Mouse (Mus musculus) lung, postnatal 0 days (tissue): Measurements from ENCODE around the gene Dnaaf5.

Experiments
- CTCF ChIP-seq: IDR thresholded peaks from 2 replicates; pipeline ENCODE4 v1.5.1; 2016; ENCODE audit warnings: antibody characterized with exemption, mild to moderate bottlenecking
- EP300 ChIP-seq: IDR thresholded peaks from 2 replicates; pipeline ENCODE4 v1.6.1; 2016; ENCODE audit warnings: antibody characterized with exemption, mild to moderate bottlenecking, control low read depth

DNA sequence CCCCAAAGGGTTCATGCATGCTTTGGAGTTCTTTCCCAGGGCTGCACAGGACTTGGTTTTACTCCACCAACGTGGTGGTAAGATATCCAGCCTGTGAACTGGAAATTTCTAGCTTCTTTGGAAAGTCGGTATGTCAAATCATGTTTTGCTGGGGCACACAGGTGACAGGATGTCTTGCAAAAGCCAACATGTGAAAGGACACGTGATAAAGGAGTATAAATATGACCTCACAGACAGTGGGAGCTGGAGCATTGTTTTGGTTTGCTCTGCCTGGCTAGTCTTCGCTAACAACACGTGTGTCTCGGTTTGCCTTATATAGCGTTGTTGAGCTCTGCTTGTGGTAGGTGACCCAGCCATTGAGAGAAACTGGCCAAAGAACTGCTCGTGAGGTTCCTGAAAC lies 15.5 kb upstream of the Dnaaf5 start:
- TF ChIP-seq CTCF = no peak
- TF ChIP-seq EP300 = no peak
